Mouse (Mus musculus): ENCODE measurements around the gene Vmn1r117.
"Not testable (repeated sequence)": the region's sequence is repeated elsewhere in the genome, so short reads cannot be mapped to it uniquely, and the experiment has no call there.

DNA sequence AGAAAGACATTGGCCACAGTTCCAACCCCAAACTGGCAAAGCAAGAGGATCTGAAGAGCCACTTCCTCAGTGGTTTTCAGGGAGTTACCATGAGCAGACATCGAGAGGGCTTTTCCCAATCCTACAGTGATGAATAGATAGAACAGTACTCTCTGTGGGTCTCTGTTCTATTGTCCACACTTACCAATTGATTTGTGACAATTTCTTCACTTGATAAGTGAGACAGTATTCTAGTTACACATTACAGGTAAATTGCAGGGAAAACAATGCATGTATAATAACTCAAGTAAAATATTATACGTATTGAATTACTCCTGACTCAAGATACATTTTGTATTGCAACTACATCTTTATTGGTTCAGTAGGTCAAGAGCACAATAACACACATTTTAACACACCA, at the start of gene Vmn1r117:
- not testable (repeated sequence) for TF ChIP-seq CTCF (conservative IDR thresholded peaks at IDR 0.05; ENCODE audit: insufficient read depth, insufficient read length, low read depth, low read length); POLR2A (IDR thresholded peaks at IDR 0.05; ENCODE audit: low read depth, low read length)
